Mouse (Mus musculus): Measurements from ENCODE around the gene Lpin3.

Gene Lpin3

DNA sequence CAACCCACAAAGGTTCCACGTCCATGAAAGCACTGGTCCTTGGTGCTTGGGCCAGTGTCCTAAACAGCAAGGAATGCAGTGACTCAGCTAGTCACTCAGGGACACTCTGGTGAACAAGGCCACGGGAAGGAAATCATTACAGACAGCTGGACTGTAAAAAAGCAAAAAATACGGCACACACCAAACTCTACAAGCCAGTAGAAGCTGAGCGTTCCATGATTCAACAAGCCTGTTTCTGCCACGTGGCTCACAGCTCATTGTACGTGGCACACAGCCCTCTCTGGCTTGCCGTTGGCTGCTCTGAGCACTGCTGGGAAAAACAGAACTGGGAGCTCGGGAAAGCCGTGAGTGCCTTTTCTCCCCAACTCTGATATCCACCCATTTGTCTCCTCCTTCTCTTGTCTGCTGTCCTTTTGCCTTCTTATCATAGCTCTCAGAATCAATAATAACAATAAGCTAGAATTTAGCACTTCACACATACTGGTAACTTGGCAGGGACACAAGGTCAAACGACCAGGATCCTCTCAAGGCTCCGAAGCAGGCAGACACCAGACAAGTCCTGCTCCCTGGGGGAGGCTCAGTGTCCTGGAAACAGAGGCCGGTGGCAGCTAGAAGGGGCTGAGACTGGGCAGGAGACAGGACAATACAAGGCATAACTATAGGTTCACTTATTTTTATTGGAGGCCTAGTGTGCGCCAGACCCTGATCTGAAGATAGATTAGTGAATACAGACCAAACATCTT is at the start of gene Lpin3:
Lpin3 (plus strand) TSS at position 218 of the 743 bp plus-strand sequence.
- DNase-seq (ENCODE audit: low read depth, low spot score) = no peak

DNA sequence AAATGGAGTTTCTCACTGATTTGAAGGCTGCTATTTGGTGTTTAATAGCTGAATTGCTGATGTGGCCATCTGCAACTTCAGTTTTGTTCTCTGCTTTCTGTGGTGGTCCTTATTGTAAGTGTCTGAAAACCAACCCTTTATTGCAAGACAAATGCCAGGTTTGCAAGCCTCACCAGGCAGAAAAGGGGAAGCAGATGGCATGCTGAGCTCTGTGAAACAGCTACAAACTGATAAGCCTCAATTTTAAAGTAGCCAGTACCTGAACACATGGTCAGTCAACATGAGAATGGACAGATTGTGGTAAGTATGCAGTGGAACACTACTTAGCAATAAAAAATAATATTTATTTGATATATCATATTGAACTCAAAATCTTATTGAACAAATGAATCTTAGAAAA is 39.6 kb upstream of the Lpin3 start:
- no peak for DNase-seq (ENCODE audit: low read depth, low spot score)

DNA sequence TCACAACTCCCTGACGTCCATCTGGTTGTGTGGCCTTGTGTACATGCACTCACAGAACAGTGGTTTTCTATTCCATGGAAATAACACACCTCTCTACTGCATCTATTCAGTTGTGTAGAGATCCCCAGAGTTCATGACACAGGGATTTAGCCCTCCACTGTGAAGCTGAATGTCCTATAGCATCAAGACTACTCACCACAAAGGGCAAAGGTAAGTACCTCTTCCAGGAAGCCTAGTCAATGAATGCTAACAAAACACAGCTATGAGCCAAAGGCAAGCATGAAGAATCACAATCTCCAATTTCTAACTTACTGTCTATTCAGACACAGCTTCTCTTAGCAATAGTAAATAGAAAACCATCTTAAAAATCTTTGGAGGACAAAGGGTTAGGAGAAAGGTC is 32.8 kb upstream of the Lpin3 start:
- no peak for DNase-seq (ENCODE audit: low read depth, low spot score)

DNA sequence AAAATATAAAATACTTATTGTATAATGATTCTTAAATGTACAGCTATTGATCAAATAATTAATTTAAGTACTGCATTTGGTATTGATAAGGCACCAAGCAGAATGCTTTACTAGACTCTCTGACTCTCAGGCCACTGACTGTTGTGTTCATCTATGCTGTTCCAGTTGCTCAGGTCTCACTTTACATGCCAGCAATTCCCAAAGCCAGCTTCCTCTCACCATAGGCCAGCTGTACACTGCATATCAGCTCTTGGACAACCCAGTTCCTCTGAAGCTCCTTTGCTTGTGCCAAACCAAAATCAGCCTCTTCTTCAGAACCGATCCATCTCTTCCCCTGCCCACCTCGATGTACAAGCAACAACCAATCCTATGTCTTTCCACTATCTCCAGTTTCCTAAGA is 32.3 kb upstream of the Lpin3 start:
- DNase-seq (ENCODE audit: low read depth, low spot score) = no peak

DNA sequence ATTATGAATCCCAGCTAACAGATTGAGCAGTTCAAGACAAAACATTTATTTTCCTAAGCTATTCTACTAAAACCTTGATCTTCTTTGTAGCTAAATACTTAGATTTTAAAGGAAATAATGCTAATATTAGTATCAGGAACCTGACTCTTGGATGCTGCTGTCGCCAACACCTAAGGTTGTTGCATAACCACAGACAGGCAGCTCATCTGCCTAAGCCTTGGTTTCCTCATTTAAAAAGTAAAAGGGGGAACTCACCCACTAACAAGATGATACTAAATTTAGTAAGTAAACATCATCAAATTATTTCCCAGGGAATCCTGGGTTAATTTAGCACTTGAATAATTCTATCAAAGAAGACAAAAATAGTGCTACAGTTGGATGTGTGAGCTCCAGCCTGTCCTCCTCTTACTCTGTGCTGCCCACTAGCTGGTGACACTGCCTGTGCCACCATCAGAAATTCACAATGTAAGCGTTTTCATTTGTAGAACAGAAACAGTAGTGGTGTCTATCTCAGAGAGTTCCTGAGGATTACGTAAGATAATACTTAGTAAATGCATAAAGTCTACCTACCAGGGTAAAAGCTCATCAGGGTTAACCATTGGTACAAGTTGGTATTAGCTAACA is 30.7 kb upstream of the Lpin3 start:
- DNase-seq (ENCODE audit: low read depth, low spot score) = no peak

DNA sequence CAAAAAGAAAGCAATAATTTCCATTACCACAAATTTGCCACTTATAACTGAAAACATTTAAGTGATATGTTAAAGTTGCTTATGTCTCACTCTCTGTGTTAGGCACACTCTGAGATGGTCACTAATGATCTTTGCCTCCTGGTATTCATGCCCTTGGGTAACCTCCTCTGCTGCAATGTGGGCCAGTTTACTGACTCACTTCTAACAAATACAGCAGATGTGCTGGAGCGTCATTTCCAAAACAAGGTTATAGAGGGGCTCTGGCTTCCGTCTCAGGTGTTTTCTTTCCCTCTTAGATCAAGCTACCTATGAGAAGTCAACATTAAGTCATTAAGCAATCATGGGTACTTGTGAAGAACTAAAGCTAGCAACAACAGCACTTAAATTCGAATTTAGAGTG is 30.1 kb upstream of the Lpin3 start:
- no peak for DNase-seq (ENCODE audit: low read depth, low spot score)

DNA sequence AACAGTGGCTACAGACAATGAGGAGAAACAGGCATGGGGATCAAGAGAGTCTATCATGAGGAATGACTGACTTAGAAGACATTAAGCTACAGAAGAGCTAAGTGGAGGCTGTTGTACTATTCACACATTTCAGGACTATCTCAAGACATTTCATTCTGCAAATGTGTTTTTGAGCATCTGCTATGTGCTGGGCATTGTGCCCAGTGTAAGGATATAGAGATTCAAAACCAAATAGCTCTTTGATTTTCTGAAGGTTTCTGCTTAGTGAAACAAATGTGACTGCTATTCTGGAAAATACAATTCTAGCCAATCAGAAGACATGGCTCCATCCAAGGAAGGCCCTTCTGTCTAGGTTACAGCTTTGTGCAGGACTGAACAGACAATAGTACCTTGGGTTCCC is 25.8 kb upstream of the Lpin3 start:
- no peak for DNase-seq (ENCODE audit: low read depth, low spot score)

DNA sequence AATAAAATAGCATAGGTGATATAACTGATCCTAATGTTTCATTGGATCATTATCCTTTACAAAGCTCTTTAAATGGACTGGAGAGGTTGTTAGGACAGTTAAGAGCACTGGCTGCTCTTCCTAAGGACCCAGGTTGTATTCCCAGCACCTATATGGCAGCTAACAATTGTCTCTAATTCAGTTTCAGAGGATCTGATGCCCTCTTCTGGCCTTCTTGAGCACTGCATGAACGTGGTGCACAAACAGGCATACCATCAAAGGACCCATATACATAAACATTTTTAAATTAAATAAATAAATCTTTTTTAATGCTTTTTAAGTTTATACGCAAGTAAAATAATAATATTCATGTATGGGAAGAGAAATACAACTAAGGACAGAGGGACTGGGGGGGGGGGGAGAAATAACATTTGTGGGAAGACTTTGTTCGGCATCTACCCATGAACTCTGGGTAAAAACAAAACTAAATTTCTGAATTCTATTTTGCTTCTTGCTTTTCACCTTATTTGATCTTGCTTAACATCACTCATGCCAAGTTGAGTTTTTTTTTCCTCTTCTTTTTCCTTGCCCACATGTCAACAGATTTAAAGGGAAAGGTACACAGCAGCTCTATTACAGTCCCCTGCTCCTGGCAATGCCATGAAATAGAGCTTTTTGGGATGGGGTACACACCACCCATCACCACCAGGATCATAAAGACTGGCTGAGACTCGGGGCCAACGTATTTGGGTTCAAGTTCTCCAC is 23.9 kb upstream of the Lpin3 start:
- DNase-seq (ENCODE audit: low read depth, low spot score) = no peak

DNA sequence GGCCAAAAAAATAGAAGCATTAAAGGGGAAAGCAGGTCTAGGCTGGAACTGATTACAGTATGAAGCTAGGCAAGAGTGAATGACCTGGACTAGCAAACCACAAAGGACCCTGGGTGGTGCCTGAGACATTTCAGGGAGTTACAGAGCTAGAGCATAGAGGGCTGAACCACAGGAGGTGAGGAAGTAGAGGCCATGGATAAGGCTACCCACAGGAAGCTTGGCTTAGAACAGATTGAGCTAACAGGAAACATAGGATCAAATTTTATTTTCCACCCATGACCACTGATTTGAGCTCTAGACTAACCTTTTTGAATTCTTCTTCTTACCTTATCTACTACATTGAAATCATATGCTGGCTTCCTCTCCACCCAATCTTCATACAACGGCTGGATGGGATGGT is 20.1 kb upstream of the Lpin3 start:
- no peak for DNase-seq (ENCODE audit: low read depth, low spot score)

DNA sequence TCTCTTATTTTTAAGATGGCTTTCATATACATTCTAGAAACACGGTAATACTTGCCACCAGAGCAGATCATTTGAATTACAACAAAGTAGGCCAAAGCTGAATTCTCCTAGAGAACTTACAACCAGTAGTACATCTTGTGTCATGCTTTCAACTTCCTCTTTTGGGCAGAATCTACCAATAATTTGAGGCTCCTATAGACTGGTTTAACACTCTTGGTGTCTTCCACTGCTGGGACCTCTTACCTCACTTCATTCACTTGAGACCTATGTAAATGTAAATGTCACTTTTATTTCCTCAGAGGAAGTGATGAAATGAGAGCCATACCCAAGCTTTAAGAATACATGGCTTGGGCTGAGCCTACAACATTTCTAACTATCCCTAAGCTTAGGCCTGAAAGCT is 16.4 kb upstream of the Lpin3 start:
- DNase-seq (ENCODE audit: low read depth, low spot score) = no peak

DNA sequence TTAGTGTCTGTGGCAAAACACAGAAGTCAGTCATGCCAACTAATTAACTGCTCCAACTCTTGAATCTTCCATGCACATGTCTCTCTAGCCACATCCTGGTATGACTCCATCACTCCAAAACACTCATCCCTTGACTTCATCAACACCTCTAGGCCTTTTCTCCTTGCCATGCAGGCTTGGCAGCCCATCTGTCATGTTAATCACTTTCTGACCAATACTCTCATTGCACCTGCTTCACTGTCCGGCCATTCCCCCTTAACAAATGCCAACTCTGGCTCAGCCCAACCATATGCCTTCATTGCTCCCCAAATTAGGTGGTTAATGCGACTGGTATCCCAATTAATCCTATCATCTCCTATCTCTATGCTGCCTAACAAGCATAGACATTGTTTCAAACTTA is 15.2 kb upstream of the Lpin3 start:
- DNase-seq (ENCODE audit: low read depth, low spot score) = no peak

DNA sequence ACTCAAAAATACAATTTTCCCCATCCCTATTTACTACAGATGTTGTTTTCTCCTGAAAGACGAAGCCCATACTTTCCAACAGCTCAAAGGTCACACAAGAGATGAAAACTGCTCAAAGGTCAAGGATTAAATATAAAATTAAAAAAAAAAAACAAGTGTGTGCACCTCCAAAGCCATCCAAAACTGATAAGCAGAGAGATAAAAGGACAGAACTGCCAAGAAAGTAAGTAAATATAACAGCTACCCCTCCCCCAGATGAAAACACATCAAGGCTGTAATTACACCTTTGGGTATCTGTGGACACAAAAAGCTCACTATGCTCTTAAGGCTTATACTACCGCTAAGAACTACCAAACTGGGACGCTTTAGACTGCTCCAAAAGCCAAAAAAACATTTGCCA is 11.0 kb upstream of the Lpin3 start:
- no peak for DNase-seq (ENCODE audit: low read depth, low spot score)

DNA sequence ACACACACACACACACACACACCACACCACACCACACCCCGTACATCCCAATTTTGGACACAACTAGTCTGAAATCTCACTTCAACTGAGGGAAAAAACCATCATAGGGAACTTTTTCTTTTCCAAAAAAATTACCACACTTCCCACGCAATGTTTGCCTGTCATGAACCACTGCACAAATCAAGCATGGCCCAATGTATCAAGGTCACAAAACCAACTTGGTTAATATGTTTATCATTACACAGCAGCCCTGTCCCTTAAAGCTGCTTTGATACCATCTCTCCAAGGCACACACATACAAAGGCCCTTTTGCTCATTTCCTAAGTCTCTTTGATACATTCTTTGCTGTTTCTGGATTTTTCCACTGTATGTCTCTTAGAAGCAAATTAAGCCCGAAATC is 9.2 kb upstream of the Lpin3 start:
- DNase-seq (ENCODE audit: low read depth, low spot score) = no peak

DNA sequence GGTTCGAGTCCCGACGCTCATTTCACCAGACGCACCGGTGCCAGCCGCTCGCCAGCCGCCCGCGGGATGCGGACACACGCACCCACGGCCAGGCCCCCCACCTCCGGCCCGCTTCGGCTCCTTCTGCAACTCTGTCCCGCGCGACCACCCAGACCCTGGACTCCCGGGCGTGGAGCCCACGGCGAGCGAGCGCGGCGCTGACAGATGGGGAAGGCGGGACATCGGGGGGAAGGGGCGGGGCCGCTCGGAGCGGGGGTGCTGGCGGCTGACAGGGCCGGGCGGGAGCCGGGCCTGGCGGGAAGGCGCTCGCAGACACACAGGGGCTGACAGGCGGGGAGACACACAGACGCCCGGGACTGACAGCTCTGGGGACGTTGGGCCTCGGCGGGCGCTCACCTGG is 8.1 kb upstream of the Lpin3 start:
- DNase-seq (ENCODE audit: low read depth, low spot score) = peak; percentile 50

DNA sequence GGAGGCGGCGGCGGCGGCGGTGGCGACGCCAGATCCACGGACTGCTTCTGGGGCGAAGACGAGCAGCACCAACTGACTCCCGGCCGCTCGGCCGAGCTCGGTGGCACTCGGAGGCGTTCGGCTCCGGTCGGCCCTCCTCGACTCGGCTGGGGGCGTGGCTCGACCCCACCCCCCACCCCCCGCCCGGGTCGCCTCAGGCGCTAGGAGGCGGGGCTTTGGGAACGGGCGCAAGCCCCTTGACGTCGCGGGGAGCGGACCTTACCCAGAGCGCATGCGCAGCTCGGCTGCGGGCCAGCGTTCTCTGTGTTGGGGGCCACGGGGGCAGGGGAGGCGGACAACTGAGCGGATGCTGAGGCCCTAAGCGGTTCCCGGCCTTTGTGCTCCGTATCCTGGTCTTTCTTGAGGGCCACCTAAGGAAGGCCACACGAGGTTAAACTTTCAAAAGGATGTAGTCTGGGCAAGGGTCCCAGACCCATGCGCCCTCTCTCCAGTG is 7.5 kb upstream of the Lpin3 start, which contains the start of gene Zhx3:
Zhx3 (minus strand) TSS at position 109 of the 493 bp plus-strand sequence.
- DNase-seq (ENCODE audit: low read depth, low spot score) = peak; percentile 95

DNA sequence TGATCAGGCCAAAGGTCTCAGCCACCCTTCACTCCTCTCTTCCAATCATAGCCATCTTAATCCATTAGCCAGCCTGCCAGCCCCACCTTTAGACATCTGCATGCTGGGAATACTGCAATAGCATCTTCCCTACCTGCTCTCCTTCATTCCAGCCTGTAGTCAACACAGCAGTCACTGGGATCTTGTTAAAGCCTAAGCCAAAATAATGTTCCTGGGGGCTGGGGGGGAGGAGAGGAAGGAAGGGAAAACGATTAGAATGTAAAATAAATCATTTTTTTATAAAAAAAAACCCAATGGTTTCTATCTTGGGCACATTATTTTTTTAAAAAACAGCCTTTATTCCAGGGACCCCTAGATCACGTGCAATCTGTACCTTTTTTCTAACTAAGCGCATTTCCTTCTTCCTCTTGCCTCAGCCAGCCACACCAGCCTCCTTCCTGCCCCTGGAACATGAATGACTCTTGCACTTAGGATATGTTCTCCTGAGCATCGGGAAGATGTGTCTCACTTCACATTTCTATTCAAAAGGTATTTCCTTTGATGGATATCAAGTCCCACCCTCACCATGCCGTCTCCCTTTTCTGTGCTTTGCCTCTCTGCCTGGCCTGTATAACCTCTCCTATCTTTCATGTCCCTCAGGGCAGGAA is 6.1 kb upstream of the Lpin3 start:
- DNase-seq (ENCODE audit: low read depth, low spot score) = no peak

DNA sequence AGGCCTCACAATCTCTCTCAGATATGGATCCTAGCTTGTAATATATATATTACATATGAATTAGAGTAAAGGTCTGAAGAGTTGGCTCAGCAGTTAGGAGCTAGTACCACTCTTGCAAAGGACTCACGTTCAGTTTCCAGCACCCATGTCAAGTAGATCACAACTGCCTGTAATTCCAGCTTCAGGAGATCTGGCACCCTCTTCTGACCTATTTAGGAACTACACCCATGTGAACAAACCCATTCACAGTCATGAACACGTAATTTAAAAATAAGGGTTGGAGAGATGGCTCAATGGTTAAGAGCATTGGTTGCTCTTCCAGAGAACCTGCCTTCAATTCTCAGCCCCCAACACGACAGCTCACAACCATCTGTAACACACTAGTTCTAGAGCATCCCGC is 4.4 kb upstream of the Lpin3 start:
- DNase-seq (ENCODE audit: low read depth, low spot score) = no peak

DNA sequence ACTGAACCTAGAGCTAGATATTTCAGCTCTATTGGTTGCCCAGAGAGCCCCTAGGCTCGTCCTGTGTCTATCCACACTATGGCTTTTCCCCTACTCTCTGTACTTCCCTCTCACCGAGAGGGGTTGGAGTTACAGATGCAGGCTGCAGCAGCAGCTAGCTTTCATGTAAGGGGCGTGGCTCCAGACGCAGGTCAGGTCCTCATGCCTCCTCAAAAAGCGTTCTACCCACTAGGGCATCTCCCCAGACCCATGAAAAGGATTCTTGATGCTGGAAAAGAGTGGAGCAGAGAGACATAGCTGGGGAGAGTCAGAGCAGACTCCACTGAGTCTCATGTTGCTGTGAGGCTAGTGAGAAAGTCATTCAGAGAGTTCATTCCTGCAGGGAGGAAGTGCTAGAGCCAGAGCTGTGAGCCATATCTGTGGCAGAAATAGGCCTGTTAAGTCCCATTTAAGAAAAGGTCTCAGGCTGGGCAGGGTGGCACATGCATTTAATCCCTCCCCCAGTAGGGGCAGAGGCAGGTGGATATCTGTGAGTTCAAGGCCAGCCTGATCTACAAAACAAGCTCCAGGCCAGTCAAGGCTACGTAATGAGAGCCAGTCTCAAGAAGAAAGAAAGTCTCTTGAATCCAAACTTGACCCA is 1.1 kb downstream of the Lpin3 start:
- DNase-seq (ENCODE audit: low read depth, low spot score) = no peak

DNA sequence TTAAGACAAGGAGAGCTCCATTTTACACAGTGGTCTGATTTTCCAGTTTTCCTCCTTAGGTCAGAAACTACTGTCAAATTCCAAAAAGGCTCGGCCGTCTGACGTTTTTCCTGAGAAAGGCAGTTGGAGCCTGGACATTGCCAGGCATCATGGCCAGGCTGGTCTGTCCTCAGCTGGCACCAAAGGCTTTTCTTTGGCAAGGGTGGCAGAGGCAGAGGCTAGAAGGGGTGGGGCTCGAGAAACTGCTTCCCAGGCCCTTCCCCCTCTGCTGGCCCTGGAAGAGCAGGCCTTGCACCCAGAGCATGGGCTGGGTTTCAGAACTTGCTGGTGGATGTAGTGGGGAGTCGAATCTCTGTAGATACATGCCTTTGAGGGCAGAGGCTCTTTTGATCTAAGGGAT is 2.0 kb downstream of the Lpin3 start:
- DNase-seq (ENCODE audit: low read depth, low spot score) = no peak

DNA sequence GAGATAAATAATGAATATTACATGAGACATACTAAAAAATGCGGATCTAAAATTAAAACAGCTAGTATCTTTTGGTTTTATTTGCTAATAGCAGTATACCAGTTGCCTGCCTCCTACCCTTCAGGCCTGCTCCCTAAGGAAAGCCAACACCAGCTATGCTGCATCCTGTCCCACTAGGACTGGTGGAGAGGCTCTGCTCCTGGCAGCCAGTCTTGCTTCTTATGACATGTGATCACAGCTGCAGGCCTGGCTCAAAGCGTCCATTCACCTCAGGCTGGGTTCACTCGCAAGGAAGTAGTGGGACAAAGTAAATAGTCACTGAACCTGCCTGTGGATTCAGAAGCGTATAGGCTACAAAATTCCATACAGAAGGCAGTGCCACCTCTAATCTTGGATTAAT is 3.4 kb downstream of the Lpin3 start:
- no peak for DNase-seq (ENCODE audit: low read depth, low spot score)

DNA sequence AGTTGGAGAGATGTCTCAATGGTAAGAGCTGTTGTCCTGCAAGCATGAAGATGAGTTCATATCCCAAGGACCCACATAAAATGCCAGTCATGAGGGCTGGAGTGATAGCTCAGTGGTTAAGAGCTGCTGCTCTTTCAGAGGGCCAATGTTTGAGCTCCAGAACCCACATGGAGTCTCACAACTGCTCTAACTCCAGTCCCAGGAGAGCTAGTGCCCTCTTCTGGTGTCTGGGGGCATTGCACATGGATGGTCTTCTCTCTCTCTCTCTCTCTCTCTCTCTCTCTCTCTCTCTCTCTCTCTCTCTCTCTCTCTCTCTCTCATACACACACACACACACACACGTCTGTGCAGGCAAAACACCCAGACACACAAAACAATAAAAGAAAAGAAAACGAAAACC is 4.4 kb downstream of the Lpin3 start:
- DNase-seq (ENCODE audit: low read depth, low spot score) = peak; percentile 43

DNA sequence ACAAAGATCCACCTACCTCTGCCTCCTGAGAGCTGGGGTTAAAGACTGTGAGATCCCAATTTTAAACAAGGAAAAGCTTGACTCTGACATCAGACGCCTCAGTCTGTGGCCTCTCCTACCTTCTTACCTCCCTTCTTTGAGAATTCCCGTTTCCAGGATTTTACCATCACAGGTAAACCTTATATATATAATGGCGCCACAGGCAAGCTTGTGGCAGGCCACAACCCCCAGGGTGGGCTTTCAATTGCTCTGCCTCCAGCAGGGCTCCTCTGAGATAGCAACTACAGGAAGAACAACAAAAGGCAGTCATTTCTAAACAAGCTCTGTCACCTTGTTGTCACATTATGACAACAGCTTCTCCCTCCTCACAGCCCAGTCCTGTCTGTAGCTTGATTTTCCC is 5.8 kb downstream of the Lpin3 start:
- DNase-seq (ENCODE audit: low read depth, low spot score) = no peak

All from retina, postnatal 7 days (tissue).